8 mouse cellular contexts compared by ENCODE assay signal in the genomic region with DNA sequence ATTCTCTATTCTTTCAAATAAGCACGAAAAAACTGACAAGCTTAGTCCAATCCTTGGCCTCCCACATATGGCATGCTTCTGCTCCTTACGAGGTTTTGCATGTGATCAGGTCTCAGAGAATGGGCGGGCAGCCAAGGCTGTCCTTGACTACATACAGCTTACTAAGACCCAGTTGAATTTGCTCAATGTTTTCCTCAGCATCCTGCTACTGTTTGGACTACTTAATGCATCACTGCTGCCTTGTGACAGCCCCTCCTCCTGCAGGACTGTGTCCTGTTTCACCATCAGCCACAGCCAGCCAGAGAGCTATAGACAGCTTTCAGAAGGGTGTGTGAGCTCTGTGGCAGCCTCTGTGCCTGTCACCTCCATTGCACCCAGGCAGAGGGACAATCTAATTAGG.
DNase-seq lines count a peak whose midpoint lies in the region; ATAC-seq lines count a peak whose summit lies in the region.

No protein-coding gene starts in this region.

- 58% methylated on average over 3 of the region's 3 CpGs for WGBS in hindbrain, embryonic 13.5 days
- 63% methylated on average over 3 of the region's 3 CpGs for WGBS in hindbrain, embryonic 11.5 days

- H3K4me3 ChIP-seq in hindbrain, embryonic 13.5 days: no peak overlapping the region
- no peak overlapping the region for H3K4me3 ChIP-seq in hindbrain, embryonic 11.5 days (ENCODE audit: low read depth, low read length)

- no peak for DNase-seq in hindbrain, embryonic 11.5 days (ENCODE audit: low spot score)
- peak; percentile 14 for DNase-seq in Muller cell, postnatal 12 days (ENCODE audit: inconsistent ontology term)
- DNase-seq in fibroblast of lung, adult 2 months (ENCODE audit: low read depth): peak; percentile 3
- peak; percentile 21 to 71 for DNase-seq in lung, postnatal 4 days
- no peak for DNase-seq in spleen, adult 18-20 months
- no peak for DNase-seq in layer of hippocampus, adult 11-12 months (ENCODE audit: low spot score)
- no peak for DNase-seq in embryo, embryonic 10.5 days (ENCODE audit: low spot score)

- no peak overlapping the region for H3K9ac ChIP-seq in hindbrain, embryonic 13.5 days
- no peak overlapping the region for H3K9ac ChIP-seq in hindbrain, embryonic 11.5 days (ENCODE audit: low read depth, low read length)

- no peaks in the 10 kb centered on the region for H3K9me3 ChIP-seq in hindbrain, embryonic 13.5 days
- no peaks in the 10 kb centered on the region for H3K9me3 ChIP-seq in hindbrain, embryonic 11.5 days (ENCODE audit: control insufficient read depth, low read length)

- H3K4me2 ChIP-seq in hindbrain, embryonic 13.5 days: no peak overlapping the region
- H3K4me2 ChIP-seq in hindbrain, embryonic 11.5 days (replicated peaks; ENCODE audit: low read depth, low read length): no peak overlapping the region

- H3K27ac ChIP-seq in hindbrain, embryonic 13.5 days: 0 out of 2 replicates have a peak overlapping the region, but pooled peaks have one; percentile 3
- H3K27ac ChIP-seq in hindbrain, embryonic 11.5 days (ENCODE audit: low read depth, low read length): no peak overlapping the region

- no peaks in the 10 kb centered on the region for H3K27me3 ChIP-seq in hindbrain, embryonic 13.5 days
- no peaks in the 10 kb centered on the region for H3K27me3 ChIP-seq in hindbrain, embryonic 11.5 days (ENCODE audit: control insufficient read depth, insufficient read depth, low read length)

- ATAC-seq in hindbrain, embryonic 13.5 days (ENCODE audit: low FRiP score): peak; percentile 65
- no peak; the same call in 1 of the 2 replicates for ATAC-seq in hindbrain, embryonic 11.5 days (ENCODE audit: low FRiP score)

- H3K4me1 ChIP-seq in hindbrain, embryonic 13.5 days (replicated peaks): peaks cover 11% of the 10 kb centered on the region; the same call in 1 of the 2 replicates
- H3K4me1 ChIP-seq in hindbrain, embryonic 11.5 days (replicated peaks; ENCODE audit: control insufficient read depth, insufficient read depth, low read length): no peaks in the 10 kb centered on the region

- no peaks in the 10 kb centered on the region for H3K36me3 ChIP-seq in hindbrain, embryonic 13.5 days
- no peaks in the 10 kb centered on the region for H3K36me3 ChIP-seq in hindbrain, embryonic 11.5 days (ENCODE audit: control insufficient read depth, insufficient read depth, low read length)

Comparison
In these comparisons a context has a peak if more than half of its experiments do, and no peak if none do; other contexts are left out.
1. DNase-seq: peak in Muller cell, postnatal 12 days (single experiment), fibroblast of lung, adult 2 months (single experiment) and lung, postnatal 4 days (2 of 2); none in hindbrain, embryonic 11.5 days (single experiment), spleen, adult 18-20 months (0 of 2), layer of hippocampus, adult 11-12 months (single experiment) and embryo, embryonic 10.5 days (single experiment).